Mouse (Mus musculus) heart, postnatal 0 days (tissue): Measurements from ENCODE around the gene Wdr44. TPM values are rescaled to one million over a fixed set of nuclear protein-coding genes. Genes with fewer than 3 reads are reported as not detected.

ENCODE experiments used
- ATAC-seq: fragments of 200-750 bp; cut with Nextera tagmentation; 2 replicates; pipeline ENCODE4 v1.8.0; 2017; ENCODE audit warnings: low read depth, moderate number of reproducible peaks, moderate library complexity; ENCODE audit not compliant: insufficient read depth
- DNase-seq: peaks from one replicate; pipeline ENCODE4 v3.0.0-alpha.2; 2016; ENCODE audit warnings: low spot score
- H3K27ac ChIP-seq: fragments of 300-500 bp; sonication (generic); 2 replicates; pipeline ENCODE4 v1.5.1; 2014; ENCODE audit warnings: low read depth, mild to moderate bottlenecking
- H3K27me3 ChIP-seq: fragments of 300-500 bp; sonication (generic); 2 replicates; pipeline ENCODE4 v1.6.1; 2014; ENCODE audit warnings: low read length, mixed read lengths; ENCODE audit not compliant: control insufficient read depth, insufficient read depth
- H3K36me3 ChIP-seq: fragments of 300-500 bp; sonication (generic); replicated peaks from 2 replicates; pipeline ENCODE4 v1.6.1; 2014; ENCODE audit warnings: low read length, mixed read lengths; ENCODE audit not compliant: control insufficient read depth, insufficient read depth
- H3K4me1 ChIP-seq: fragments of 300-500 bp; sonication (generic); 2 replicates; pipeline ENCODE4 v1.6.1; 2014; ENCODE audit warnings: antibody characterized with exemption; ENCODE audit not compliant: control insufficient read depth, insufficient read depth
- H3K4me2 ChIP-seq: fragments of 300-500 bp; sonication (generic); 2 replicates; pipeline ENCODE4 v1.6.1; 2014; ENCODE audit warnings: low read depth, mild to moderate bottlenecking, low read length, moderate library complexity
- H3K4me3 ChIP-seq: fragments of 300-500 bp; sonication (generic); 2 replicates; pipeline ENCODE4 v1.5.1; 2014; ENCODE audit warnings: low read depth, low read length
- H3K9ac ChIP-seq: fragments of 300-500 bp; sonication (generic); replicated peaks from 2 replicates; pipeline ENCODE4 v1.6.1; 2014; ENCODE audit warnings: low read depth, low read length, mixed read lengths
- H3K9me3 ChIP-seq: fragments of 300-500 bp; sonication (generic); replicated peaks from 2 replicates; pipeline ENCODE4 v1.6.1; 2016; ENCODE audit warnings: low read length; ENCODE audit not compliant: control insufficient read depth
- CTCF ChIP-seq: IDR thresholded peaks from 2 replicates; pipeline ENCODE4 v1.5.1; 2016; ENCODE audit warnings: antibody characterized with exemption, control low read depth, low read depth
- EP300 ChIP-seq: IDR thresholded peaks from 2 replicates; pipeline ENCODE4 v1.6.1; 2016; ENCODE audit warnings: antibody characterized with exemption, low read depth
- WGBS: fragments of 180-500 bp; shearing (Covaris S2); extraction: QIAGEN DNeasy Blood & Tissue Kit; methylation state at CpG from one replicate; pipeline ENCODE4 v1.1.7; 2014; 5-methylcytosine and 5-hydroxymethylcytosine counted together
- polyA plus RNA-seq: library from polyadenylated mRNA; unstranded; fragments of >200 nt; fragmentation: Nextera tagmentation; extraction: Ambion mirVana; gene quantifications from 2 replicates; pipeline ENCODE4 v1.2.1, GENCODE M21; 2015
- total RNA-seq: library from RNA; depleted of rRNA; stranded (reverse); fragments of >200 nt; gene quantifications from 2 replicates; pipeline ENCODE4 v1.2.3, GENCODE M21; 2014; ENCODE audit warnings: low replicate concordance; rRNA removed

The Wdr44 gene
- total and polyA plus RNA-seq, 2 experiments from 2014 or later, result 6.0 to 9.5 TPM

- no peaks in the 10 kb centered on the region for H3K36me3 ChIP-seq
- H3K4me1 ChIP-seq, result no peaks in the 10 kb centered on the region
- no peak for ATAC-seq
- H3K4me2 ChIP-seq, result no peak overlapping the region
- no peak for DNase-seq
- H3K9ac ChIP-seq, result no peak overlapping the region
- no peaks in the 10 kb centered on the region for H3K27me3 ChIP-seq
- no peak overlapping the region for H3K27ac ChIP-seq
- no peak overlapping the region for H3K4me3 ChIP-seq
- TF ChIP-seq EP300 (no peak), CTCF (no peak)
- 76% methylated on average over 1 of the region's 1 CpGs for WGBS
- no peaks in the 10 kb centered on the region for H3K9me3 ChIP-seq
Observed at GRCm38 (mm10) chrX:23840921-23841320, 148.1 kb downstream of the Wdr44 start.

Other genes with a start within 250 kb of the Wdr44 start
- gene Gm4907, start 189.5 kb downstream of the Wdr44 start, total RNA-seq, result not detected in 2 replicates
- not detected in 2 replicates for gene Gm4907, start 189.5 kb downstream of the Wdr44 start, polyA plus RNA-seq